In genomic region chr12:102739096-102739495, GRCm38 (mm10) we compare ENCODE assay signal across 23 mouse cellular contexts. TPM values are rescaled to one million over a fixed set of nuclear protein-coding genes. Genes with fewer than 3 reads are reported as not detected.
"Had no signal": no experiment of that assay in that cellular context is flagged by ENCODE, and none has a peak within 500 bp of the region (broad histone marks: within the 10 kb centered on the region; RNA-seq: fewer than 3 reads in every experiment).

No protein-coding gene starts in this region.

- H3K27ac ChIP-seq: neural tube, embryonic 15.5 days; stomach, embryonic 15.5 days; stomach, postnatal 0 days had no signal

- H3K27me3 ChIP-seq: neural tube, embryonic 15.5 days; stomach, embryonic 15.5 days had no signal

- H3K4me2 ChIP-seq: neural tube, embryonic 15.5 days; stomach, embryonic 15.5 days had no signal

- H3K9ac ChIP-seq: neural tube, embryonic 15.5 days; stomach, embryonic 15.5 days had no signal

- H3K4me3 ChIP-seq: neural tube, embryonic 15.5 days; stomach, embryonic 15.5 days had no signal

- H3K9me3 ChIP-seq: neural tube, embryonic 15.5 days; stomach, embryonic 15.5 days had no signal

- DNase-seq: retina, postnatal 1 day; right cerebral cortex, adult 18-20 months; right cerebral cortex, postnatal 14 days; right cerebral cortex, postnatal 25 days; right cerebral cortex, postnatal 4 days; spleen, adult 18-20 months; thymus, adult 18-20 months; thymus, adult 2 months; thymus, postnatal 14 days; thymus, postnatal 25 days; thymus, postnatal 36 days; thymus, postnatal 4 days had no signal

- H3K36me3 ChIP-seq: neural tube, embryonic 15.5 days; stomach, embryonic 15.5 days had no signal

RNA-seq across cellular contexts. Expression of gene Gm28051, which starts 18.5 kb away (rescaled TPM):
- total RNA-seq: neutrophil, adult 5-6 weeks had no signal
- polyA plus RNA-seq: neural tube, embryonic 14.5 days; neural tube, embryonic 15.5 days; small intestine, adult 2 months; spleen, adult 2 months; stomach, embryonic 14.5 days; stomach, embryonic 15.5 days; stomach, embryonic 16.5 days; stomach, postnatal 0 days; thymus, adult 2 months; thymus, postnatal 0 days; urinary bladder, adult 2 months had no signal
